Mouse (Mus musculus): ENCODE results near the gene Sgca. TPM values are rescaled to one million over a fixed set of nuclear protein-coding genes. Genes with fewer than 3 reads are reported as not detected.

The Sgca gene
- polyA plus RNA-seq, 1 experiment, result 54.4 TPM

- WGBS, result 3% methylated on average over 8 of the region's 8 CpGs
Observed at GRCm38 (mm10) chr11:94958065-94958858, 17.9 kb downstream of the Sgca start.

GRCm38 (mm10) chr11:94957693-94958064, 18.4 kb downstream of the Sgca start:
- TF ChIP-seq CTCF (IDR thresholded peaks at IDR 0.05; ENCODE audit: insufficient read depth, low read length) (no peak), POLR2A (IDR thresholded peaks at IDR 0.05; ENCODE audit: borderline replicate concordance, extremely low read depth, low read depth, low read length) (no peak)
- DNase-seq, result no peak
- 56% methylated on average over 9 of the region's 9 CpGs for WGBS
- peaks cover 8% of the 10 kb centered on the region; the same call in 1 of the 2 replicates for H3K4me1 ChIP-seq (ENCODE audit: control insufficient read depth, insufficient read depth, low read length)
- no peak overlapping the region for H3K4me3 ChIP-seq (replicated peaks; ENCODE audit: extremely low read depth, low read depth, low read length)

More at GRCm38 (mm10) chr11:94958065-94958858, 17.9 kb downstream of the Sgca start:
- peak overlapping the region; percentile 2 for H3K4me3 ChIP-seq (replicated peaks; ENCODE audit: extremely low read depth, low read depth, low read length)
- DNase-seq, result peak; percentile 70
- peaks cover 8% of the 10 kb centered on the region; the same call in 1 of the 2 replicates for H3K4me1 ChIP-seq (ENCODE audit: control insufficient read depth, insufficient read depth, low read length)
- TF ChIP-seq POLR2A (IDR thresholded peaks at IDR 0.05; ENCODE audit: borderline replicate concordance, extremely low read depth, low read depth, low read length) (peak; percentile 25; the same call in 1 of the 2 replicates), CTCF (IDR thresholded peaks at IDR 0.05; ENCODE audit: insufficient read depth, low read length) (no peak)

- Histone ChIP-seq H3K4me3 (replicated peaks; ENCODE audit: extremely low read depth, low read depth, low read length) (no peak overlapping the region), H3K4me1 (ENCODE audit: control insufficient read depth, insufficient read depth, low read length) (peaks cover 8% of the 10 kb centered on the region; the same call in 1 of the 2 replicates)
- DNase-seq, result no peak
- no peak for TF ChIP-seq CTCF (IDR thresholded peaks at IDR 0.05; ENCODE audit: insufficient read depth, low read length)
- 76% methylated on average over 9 of the region's 9 CpGs for WGBS
Observed at GRCm38 (mm10) chr11:94955103-94955502, 21.0 kb downstream of the Sgca start.

- Histone ChIP-seq H3K4me1 (ENCODE audit: control insufficient read depth, insufficient read depth, low read length) (no peaks in the 10 kb centered on the region), H3K4me3 (replicated peaks; ENCODE audit: extremely low read depth, low read depth, low read length) (no peak overlapping the region)
- no peak for DNase-seq
- 29% methylated on average over 6 of the region's 6 CpGs for WGBS
- TF ChIP-seq POLR2A (IDR thresholded peaks at IDR 0.05; ENCODE audit: borderline replicate concordance, extremely low read depth, low read depth, low read length) (no peak), CTCF (IDR thresholded peaks at IDR 0.05; ENCODE audit: insufficient read depth, low read length) (no peak)
Observed at GRCm38 (mm10) chr11:94952169-94952568, 24.0 kb downstream of the Sgca start.

GRCm38 (mm10) chr11:94945236-94945635, 30.9 kb downstream of the Sgca start:
- no peak for TF ChIP-seq POLR2A (IDR thresholded peaks at IDR 0.05; ENCODE audit: borderline replicate concordance, extremely low read depth, low read depth, low read length)
- no peak for TF ChIP-seq CTCF (IDR thresholded peaks at IDR 0.05; ENCODE audit: insufficient read depth, low read length)
- Histone ChIP-seq H3K4me3 (replicated peaks; ENCODE audit: extremely low read depth, low read depth, low read length) (no peak overlapping the region), H3K4me1 (ENCODE audit: control insufficient read depth, insufficient read depth, low read length) (no peaks in the 10 kb centered on the region)
- DNase-seq, result no peak
- WGBS, result 71% methylated on average over 12 of the region's 12 CpGs

GRCm38 (mm10) chr11:94944295-94944694, 31.8 kb downstream of the Sgca start:
- no peak for DNase-seq
- TF ChIP-seq CTCF (IDR thresholded peaks at IDR 0.05; ENCODE audit: insufficient read depth, low read length) (no peak), POLR2A (IDR thresholded peaks at IDR 0.05; ENCODE audit: borderline replicate concordance, extremely low read depth, low read depth, low read length) (no peak)
- H3K4me1 ChIP-seq (ENCODE audit: control insufficient read depth, insufficient read depth, low read length), result no peaks in the 10 kb centered on the region
- no peak overlapping the region for H3K4me3 ChIP-seq (replicated peaks; ENCODE audit: extremely low read depth, low read depth, low read length)
- 31% methylated on average over 8 of the region's 8 CpGs for WGBS

- Histone ChIP-seq H3K4me3 (replicated peaks; ENCODE audit: extremely low read depth, low read depth, low read length) (no peak overlapping the region), H3K4me1 (ENCODE audit: control insufficient read depth, insufficient read depth, low read length) (no peaks in the 10 kb centered on the region)
- TF ChIP-seq CTCF (IDR thresholded peaks at IDR 0.05; ENCODE audit: insufficient read depth, low read length), result no peak
- TF ChIP-seq POLR2A (IDR thresholded peaks at IDR 0.05; ENCODE audit: borderline replicate concordance, extremely low read depth, low read depth, low read length), result no peak
- WGBS, result 75% methylated on average over 15 of the region's 15 CpGs
- no peak for DNase-seq
Observed at GRCm38 (mm10) chr11:94943054-94943453, 33.1 kb downstream of the Sgca start.

GRCm38 (mm10) chr11:94942282-94943023, 33.7 kb downstream of the Sgca start:
- TF ChIP-seq CTCF (IDR thresholded peaks at IDR 0.05; ENCODE audit: insufficient read depth, low read length) (peak; percentile 58), POLR2A (IDR thresholded peaks at IDR 0.05; ENCODE audit: borderline replicate concordance, extremely low read depth, low read depth, low read length) (no peak)
- DNase-seq, result peak; percentile 46
- H3K4me3 ChIP-seq (replicated peaks; ENCODE audit: extremely low read depth, low read depth, low read length), result no peak overlapping the region
- 40% methylated on average over 13 of the region's 13 CpGs for WGBS
- H3K4me1 ChIP-seq (ENCODE audit: control insufficient read depth, insufficient read depth, low read length), result no peaks in the 10 kb centered on the region; the same call in 1 of the 2 replicates

GRCm38 (mm10) chr11:94941776-94942175, 34.4 kb downstream of the Sgca start:
- no peak for DNase-seq
- no peak for TF ChIP-seq CTCF (IDR thresholded peaks at IDR 0.05; ENCODE audit: insufficient read depth, low read length)
- no peak for TF ChIP-seq POLR2A (IDR thresholded peaks at IDR 0.05; ENCODE audit: borderline replicate concordance, extremely low read depth, low read depth, low read length)
- no peaks in the 10 kb centered on the region; the same call in 1 of the 2 replicates for H3K4me1 ChIP-seq (ENCODE audit: control insufficient read depth, insufficient read depth, low read length)
- H3K4me3 ChIP-seq (replicated peaks; ENCODE audit: extremely low read depth, low read depth, low read length), result no peak overlapping the region
- WGBS, result 72% methylated on average over 8 of the region's 8 CpGs

Data from lung, adult 2 months (tissue).